Mouse (Mus musculus): ENCODE data around the gene Drd3. TPM values are rescaled to one million over a fixed set of nuclear protein-coding genes. Genes with fewer than 3 reads are reported as not detected.

Drd3 gene
- polyA plus RNA-seq, 1 experiment from 2014 or later, result not detected

- no peaks in the 10 kb centered on the region for H3K9me3 ChIP-seq (replicated peaks)
- H3K9ac ChIP-seq, result no peak overlapping the region
- no peak overlapping the region for H3K4me3 ChIP-seq (replicated peaks)
- no peak overlapping the region for H3K4me2 ChIP-seq
- 0 out of 2 replicates have a peak, but pooled peaks cover 2% of the 10 kb centered on the region for H3K4me1 ChIP-seq
- H3K36me3 ChIP-seq, result peaks cover 61% of the 10 kb centered on the region
- H3K27ac ChIP-seq, result no peak overlapping the region
- no peak for ATAC-seq (replicated peaks; ENCODE audit: low FRiP score)
- no peaks in the 10 kb centered on the region for H3K27me3 ChIP-seq
Observed at GRCm38 (mm10) chr16:43869805-43870204, 116.0 kb downstream of the Drd3 start.

GRCm38 (mm10) chr16:43871419-43871818, 117.6 kb downstream of the Drd3 start:
- no peak for ATAC-seq (replicated peaks; ENCODE audit: low FRiP score)
- Histone ChIP-seq H3K27me3 (no peaks in the 10 kb centered on the region), H3K4me3 (replicated peaks) (no peak overlapping the region), H3K36me3 (peaks cover 76% of the 10 kb centered on the region), H3K9ac (no peak overlapping the region), H3K4me2 (no peak overlapping the region), H3K9me3 (replicated peaks) (no peaks in the 10 kb centered on the region), H3K4me1 (0 out of 2 replicates have a peak, but pooled peaks cover 2% of the 10 kb centered on the region), H3K27ac (no peak overlapping the region)
- 79% methylated on average over 7 of the region's 7 CpGs for WGBS

Small RNA genes lying within 50 kb of the gene (microRNA-seq; reads per million reads assigned to microRNA genes)
- gene Gm25996, result not detected

Other genes starting within 250 kb of the Drd3 start
- not detected in 2 replicates for gene Tigit, start 89.9 kb upstream of the Drd3 start, polyA plus RNA-seq (2015; fragmentation: Nextera tagmentation; extraction: Ambion mirVana)
- 15.2 and 16.7 TPM in 2 replicates for gene Ccdc191, start 135.8 kb downstream of the Drd3 start, polyA plus RNA-seq (2015; fragmentation: Nextera tagmentation; extraction: Ambion mirVana)
- gene Qtrt2, start 172.8 kb downstream of the Drd3 start, polyA plus RNA-seq (2015; fragmentation: Nextera tagmentation; extraction: Ambion mirVana), result 30.3 and 34.5 TPM in 2 replicates
- 1.7 and 1.9 TPM in 2 replicates for gene Zdhhc23, start 225.8 kb downstream of the Drd3 start, polyA plus RNA-seq (2015; fragmentation: Nextera tagmentation; extraction: Ambion mirVana)